Mouse (Mus musculus): ENCODE results near the gene Nalcn. TPM values are rescaled to one million over a fixed set of nuclear protein-coding genes. Genes with fewer than 3 reads are reported as not detected.

The Nalcn gene
- polyA plus RNA-seq (2015; fragmentation: Illumina TruSeq; extraction: RNeasy Lipid Tissue Mini Kit (QIAGEN cat#74804); ENCODE audit: insufficient read depth, low replicate concordance): 0.08 TPM

GRCm38 (mm10) chr14:123626501-123627179 is at the start of gene Nalcn:
Gene Nalcn (minus strand): TSS chr14:123627144.

GRCm38 (mm10) chr14:123659921-123660385 is 33.0 kb upstream of the Nalcn start, which contains the start of gene Itgbl1:
Gene Itgbl1 (plus strand): TSS chr14:123659971.

Other genes with a start within 250 kb of the Nalcn start
- gene Itgbl1, start 32.8 kb upstream of the Nalcn start, polyA plus RNA-seq (2015; fragmentation: Illumina TruSeq; extraction: RNeasy Lipid Tissue Mini Kit (QIAGEN cat#74804); ENCODE audit: insufficient read depth, low replicate concordance): 2.1 TPM